Mouse (Mus musculus) right cerebral cortex, postnatal 36 days (tissue): Measurements from ENCODE around the gene Bak1.

Experiments used
- DNase-seq, 2 experiments: peaks; one replicate each; pipeline ENCODE4 v3.0.0; 2022; ENCODE audit warnings: low spot score in 2 of 2, mixed read lengths in 1 of 2

Gene Bak1

GRCm38 (mm10) chr17:27021736-27022135, 7.1 kb downstream of the Bak1 start:
- no peak for DNase-seq

GRCm38 (mm10) chr17:27021076-27021475, 7.7 kb downstream of the Bak1 start:
- no peak for DNase-seq

DNA sequence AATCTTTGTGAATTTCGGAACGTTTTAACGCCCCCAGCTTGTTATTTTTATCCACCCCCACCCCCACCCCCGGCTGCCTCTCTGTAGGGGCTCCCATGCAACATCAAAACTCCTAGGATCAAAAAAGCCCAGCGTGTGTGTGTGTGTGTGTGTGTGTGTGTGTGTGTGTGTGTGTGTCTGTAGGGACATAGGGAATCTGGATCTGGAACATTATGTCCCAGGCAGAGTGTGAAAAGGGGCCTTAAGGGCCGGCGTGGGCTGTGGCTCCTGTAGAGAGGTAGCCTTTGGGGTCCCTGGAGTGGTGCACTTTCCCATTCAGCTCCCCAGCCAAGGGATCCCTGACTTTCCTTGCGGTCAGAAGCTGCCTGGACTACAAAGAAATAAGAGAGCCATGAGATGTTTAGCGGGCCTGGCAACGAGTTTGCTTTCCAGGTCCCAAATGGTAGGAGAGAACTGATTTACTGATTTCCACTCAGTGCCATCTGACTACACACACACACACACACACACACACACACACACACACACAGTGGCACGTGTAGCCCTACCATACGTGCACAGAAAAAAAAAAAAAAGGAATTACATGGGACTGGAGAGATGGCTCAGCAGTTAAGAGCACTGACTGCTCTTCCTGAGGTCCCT, 10.1 kb downstream of the Bak1 start:
- DNase-seq, result peak in 1 of 2 experiments; percentile 40

DNA sequence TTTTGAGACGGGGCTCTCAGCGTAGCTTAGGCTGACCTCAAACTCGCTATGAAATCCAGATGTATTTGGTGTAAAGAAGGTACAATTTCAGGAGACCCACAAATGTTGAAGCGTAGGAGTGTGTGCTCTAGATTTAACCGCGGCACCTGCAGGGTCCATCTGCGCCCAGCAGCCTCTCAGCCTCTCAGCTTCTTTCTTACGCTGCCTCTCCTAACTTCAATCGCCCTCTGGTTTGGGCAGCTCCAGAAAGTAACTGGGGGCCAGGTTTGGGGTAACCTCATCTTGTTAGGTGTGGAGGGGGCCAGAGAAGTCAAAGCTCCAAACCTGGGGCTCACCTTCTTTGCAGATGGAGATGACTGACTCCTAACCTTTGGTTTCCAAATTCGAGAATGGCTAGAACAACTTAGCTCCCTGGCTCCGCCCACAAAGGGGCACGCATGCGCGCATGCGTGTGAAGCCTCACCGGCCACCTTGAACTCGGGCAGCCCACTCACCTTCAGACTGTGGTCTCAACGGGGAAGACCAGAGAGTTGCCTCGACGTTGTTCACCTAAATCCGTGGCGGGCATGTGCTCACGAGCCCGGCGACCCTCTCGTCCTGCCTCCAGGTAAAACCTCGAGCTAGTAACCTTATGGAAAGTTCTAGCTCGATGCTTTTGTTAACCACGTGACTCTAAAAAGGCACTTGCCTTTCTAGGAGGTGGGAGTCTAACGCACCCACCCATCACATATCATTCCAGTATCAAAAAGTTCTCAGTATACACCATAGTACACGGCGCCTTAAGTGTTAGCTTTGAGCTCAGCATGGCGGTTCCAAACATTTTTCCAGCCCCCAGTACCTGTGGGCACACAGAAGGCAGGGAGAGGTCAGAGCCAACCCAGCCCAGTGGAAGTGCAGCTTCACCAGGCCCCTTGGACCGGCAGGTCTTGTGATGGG, 11.0 kb downstream of the Bak1 start:
- DNase-seq, result peak; percentile 72 to 80

GRCm38 (mm10) chr17:27012909-27013308, 15.9 kb downstream of the Bak1 start:
- DNase-seq, result peak in 1 of 2 experiments; percentile 73

- DNase-seq, result no peak
Measured at GRCm38 (mm10) chr17:27011998-27012672, 16.7 kb downstream of the Bak1 start.

DNA sequence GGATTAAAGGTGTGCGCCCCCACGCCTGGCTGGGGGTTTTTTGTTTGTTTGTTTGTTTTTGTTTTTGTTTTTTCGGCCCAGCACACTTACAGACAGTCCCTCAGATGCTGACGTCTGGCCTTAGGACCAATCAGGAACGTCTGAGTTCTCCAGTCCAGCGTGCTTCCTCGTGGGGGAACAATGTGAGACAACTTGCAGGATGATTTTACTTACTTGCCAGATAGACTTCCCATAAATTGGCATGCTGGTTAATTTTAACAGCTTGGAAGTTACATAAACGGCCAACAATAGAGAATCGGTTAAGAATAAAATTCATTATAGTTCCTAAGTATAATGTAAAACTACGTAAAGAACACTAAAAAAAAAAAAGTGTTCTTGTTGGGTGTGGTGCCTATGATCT, 17.6 kb downstream of the Bak1 start:
- peak in 1 of 2 experiments; percentile 61 for DNase-seq

- DNase-seq, result no peak
Measured at GRCm38 (mm10) chr17:27008277-27008676, 20.5 kb downstream of the Bak1 start.

GRCm38 (mm10) chr17:27005644-27006043, 23.2 kb downstream of the Bak1 start:
- peak in 1 of 2 experiments; percentile 48 for DNase-seq

DNA sequence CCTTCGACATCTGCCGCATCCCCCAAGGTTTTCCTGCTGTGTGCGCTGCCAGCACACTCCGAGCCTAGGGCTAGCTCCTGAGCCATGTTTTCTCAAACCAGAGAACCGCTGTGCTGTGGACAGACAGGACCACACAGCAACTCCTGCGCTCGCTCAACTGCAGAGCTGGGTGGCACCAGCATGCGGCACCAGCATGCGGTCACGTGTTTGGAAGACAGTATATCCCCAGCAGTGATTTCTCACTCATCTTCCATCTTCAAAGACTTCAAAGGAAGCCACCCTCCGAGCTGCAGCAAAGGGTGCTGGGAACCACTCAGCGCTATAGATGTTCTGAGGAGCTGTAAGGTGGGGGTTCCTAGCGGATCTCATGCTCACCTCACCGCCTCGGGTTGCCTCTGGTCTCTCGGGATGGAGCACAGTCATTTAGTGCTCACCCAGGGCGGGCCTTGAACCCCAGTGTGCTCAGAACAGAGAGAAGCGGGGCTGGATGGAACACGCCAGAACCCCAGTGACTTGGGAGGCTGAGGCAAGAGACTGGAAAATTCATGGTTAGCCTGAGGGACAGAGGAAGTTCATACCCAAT, 23.8 kb downstream of the Bak1 start:
- DNase-seq, result no peak

- DNase-seq, result no peak
Measured at GRCm38 (mm10) chr17:27004431-27004830, 24.4 kb downstream of the Bak1 start.

DNA sequence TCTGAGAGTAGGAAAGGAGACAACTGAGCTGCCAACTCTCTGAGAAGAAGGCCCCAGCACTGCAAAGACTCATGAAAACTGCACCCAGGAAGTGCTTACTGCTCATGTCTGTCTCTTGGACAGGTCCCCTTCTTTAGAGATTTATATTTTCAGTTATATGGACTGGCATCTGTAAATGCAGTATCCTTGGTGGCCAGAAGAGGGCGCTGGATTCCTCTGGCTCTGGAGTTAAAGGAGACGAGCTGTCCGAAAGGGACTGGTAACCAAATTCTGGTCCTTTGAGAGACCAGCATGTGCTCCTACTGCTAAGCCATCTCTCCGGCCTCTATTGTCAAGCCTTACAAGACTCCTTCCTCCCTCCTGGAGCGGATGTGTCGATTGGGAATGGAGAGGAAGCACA, 26.9 kb downstream of the Bak1 start:
- no peak for DNase-seq

GRCm38 (mm10) chr17:27001151-27001550, 27.7 kb downstream of the Bak1 start:
- no peak for DNase-seq

DNA sequence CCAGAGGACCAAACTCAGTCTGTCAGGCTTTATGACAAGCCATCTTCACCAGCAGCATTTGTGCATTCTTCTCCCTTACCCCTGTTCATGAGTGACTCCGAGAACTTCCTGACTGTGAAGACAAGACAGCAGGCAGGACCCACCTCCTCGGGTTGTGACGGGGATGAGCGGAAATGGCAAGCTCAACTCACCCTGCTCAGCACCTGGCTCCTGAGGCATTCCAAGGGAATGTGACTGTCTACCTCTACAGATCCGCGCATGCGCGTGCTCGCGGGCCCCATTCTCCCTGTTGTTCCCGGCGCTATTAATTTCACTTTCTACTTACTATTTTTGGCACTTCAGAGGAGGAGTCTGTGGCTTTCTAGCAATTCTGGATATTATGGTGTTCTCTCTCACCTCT, 28.8 kb downstream of the Bak1 start:
- no peak for DNase-seq

GRCm38 (mm10) chr17:26998283-26998682, 30.5 kb downstream of the Bak1 start:
- DNase-seq, result no peak

DNA sequence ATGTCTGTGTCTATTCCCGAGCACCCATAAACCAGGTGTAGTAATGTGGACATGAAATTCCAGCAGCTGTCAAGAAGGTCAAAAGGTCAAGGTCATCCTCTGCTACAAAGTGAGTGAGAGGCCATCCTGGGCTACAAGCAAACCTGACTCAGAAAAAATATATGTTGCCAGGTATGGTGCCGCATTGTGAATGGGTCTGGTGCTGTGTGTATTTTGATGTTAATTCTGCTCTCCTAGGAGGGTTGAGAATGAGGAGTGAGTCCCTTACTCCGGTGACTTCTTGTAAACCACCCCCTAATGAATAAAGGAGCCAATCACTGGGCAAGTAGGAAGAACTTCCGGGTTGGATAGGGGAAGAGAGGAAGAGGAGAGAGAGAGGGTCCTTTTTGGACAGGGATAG, 31.1 kb downstream of the Bak1 start:
- no peak for DNase-seq

DNA sequence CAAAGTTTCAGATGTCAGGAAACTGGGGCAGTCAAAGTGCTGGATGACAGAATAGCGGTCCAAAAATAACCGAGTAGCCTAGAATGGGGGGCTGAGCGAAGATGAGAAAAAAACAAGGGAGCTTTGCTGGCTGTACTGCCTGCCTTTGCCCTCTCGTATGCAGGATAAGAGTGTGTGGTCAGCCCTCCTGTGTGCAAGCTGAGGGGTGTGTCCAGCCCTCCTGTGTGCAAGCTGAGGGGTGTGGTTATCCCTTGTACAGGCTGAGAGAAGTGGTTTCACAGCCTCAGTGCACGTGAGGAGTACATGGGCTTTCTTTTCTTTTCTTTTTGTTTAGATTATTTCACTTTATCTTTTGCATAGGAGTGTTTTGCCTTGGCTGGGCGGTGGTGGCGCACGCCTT, 33.2 kb downstream of the Bak1 start:
- no peak for DNase-seq

GRCm38 (mm10) chr17:26995006-26995405, 33.8 kb downstream of the Bak1 start:
- DNase-seq, result no peak

GRCm38 (mm10) chr17:26994410-26994809, 34.4 kb downstream of the Bak1 start:
- DNase-seq, result no peak

GRCm38 (mm10) chr17:26990521-26990920, 38.3 kb downstream of the Bak1 start:
- DNase-seq, result no peak

DNA sequence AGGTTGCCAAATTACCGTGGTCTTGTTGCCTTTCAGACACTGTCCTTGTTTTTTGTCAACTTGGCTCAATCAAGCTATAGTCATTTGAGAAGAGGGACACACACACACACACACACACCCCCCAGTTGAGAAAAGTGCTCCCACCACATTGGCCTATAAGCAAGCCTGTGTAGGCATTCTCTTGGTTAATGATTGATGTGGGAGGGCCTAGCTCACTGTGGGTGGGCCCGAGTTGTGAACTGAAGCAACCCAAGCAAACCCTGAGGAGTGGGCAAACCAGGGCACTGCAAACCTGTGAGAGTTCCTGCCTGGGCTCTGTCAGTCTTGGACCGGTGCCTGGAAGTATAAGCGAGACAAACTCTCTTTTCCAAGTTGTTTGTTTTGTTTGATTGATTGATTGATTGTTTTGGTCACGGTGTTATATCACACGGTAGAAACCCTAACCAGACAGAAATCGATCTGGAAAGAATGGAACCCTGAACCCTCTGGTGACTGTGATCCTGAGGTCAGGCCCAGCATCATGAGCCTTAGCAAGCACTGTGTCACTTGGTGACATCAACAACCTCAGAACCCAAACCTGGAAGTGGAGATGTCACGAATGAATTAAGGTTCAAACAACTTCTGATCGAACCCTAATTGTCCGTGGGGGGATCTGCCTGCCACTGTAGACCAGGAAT, 43.2 kb downstream of the Bak1 start:
- DNase-seq, result no peak

DNA sequence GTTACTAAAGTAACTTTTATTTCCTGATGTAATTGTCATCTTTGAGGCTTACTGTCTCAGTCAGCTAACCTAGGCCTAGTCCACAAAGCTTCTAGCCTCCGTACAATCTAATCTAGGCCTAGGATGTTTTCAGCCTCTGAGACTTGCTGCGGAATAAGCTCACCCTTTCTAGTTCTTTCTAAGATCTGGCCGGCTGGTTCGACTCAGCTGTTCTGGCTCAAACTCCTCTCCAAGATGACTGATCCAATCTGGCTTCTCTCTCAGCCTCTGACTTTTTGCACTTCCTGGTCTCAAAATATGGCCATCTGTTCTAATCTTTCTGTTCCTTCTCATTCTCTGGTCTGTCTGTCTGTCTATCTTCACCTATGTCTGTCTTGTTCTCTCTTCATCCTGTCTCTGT, 45.4 kb downstream of the Bak1 start:
- no peak for DNase-seq
